ENCODE assay signal across 8 mouse cellular contexts in the genomic region with DNA sequence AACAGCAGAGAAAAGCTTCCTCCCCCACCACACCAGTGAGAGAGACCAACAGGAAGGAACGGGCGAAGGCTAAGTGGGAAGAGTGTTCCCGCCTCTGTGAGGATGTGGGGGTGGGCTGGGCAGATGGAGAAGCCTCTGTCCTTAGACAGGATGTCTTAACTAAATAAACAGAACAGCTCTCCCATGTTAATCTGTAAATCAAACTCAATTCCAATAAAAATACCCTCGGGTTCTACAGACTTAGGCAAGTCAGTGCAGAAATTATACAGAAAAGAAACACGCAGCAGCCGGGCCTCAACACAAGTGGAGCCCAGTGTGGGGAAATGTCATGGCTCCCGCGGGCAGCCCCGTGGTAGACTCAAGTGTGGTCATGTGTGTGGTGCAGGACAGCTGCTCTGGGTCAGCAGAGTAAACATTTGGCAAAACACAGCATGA. TPM values are rescaled to one million over a fixed set of nuclear protein-coding genes. Genes with fewer than 3 reads are reported as not detected.
DNase-seq lines count a peak whose midpoint lies in the region; ATAC-seq lines count a peak whose summit lies in the region.
"Had no signal": no experiment of that assay in that cellular context is flagged by ENCODE, and none has a peak within 500 bp of the region (broad histone marks: within the 10 kb centered on the region; RNA-seq: fewer than 3 reads in every experiment).

No protein-coding gene starts in this region.

- H3K4me2 ChIP-seq in kidney, embryonic 16.5 days (replicated peaks; ENCODE audit: low read depth, low read length) = no peak overlapping the region
- no peak overlapping the region for H3K4me2 ChIP-seq in embryonic facial prominence, embryonic 15.5 days (replicated peaks)
- H3K4me2 ChIP-seq in intestine, embryonic 15.5 days (replicated peaks) = no peak overlapping the region
- H3K4me2 ChIP-seq in hindbrain, embryonic 14.5 days (replicated peaks) = no peak overlapping the region

- peak; percentile 74 for ATAC-seq in kidney, embryonic 16.5 days (ENCODE audit: low FRiP score, low TSS enrichment)
- ATAC-seq in embryonic facial prominence, embryonic 15.5 days (ENCODE audit: insufficient number of reproducible peaks, low FRiP score, low TSS enrichment, low read depth) = 0 out of 2 replicates have a peak, but pooled peaks have one; percentile 39
- ATAC-seq in intestine, embryonic 15.5 days = peak; percentile 76
- ATAC-seq in hindbrain, embryonic 14.5 days (ENCODE audit: low FRiP score) = no peak

- H3K4me3 ChIP-seq in kidney, embryonic 16.5 days (ENCODE audit: low read length) = no peak overlapping the region
- H3K4me3 ChIP-seq in embryonic facial prominence, embryonic 15.5 days (replicated peaks) = no peak overlapping the region
- H3K4me3 ChIP-seq in intestine, embryonic 15.5 days (replicated peaks) = no peak overlapping the region
- no peak overlapping the region for H3K4me3 ChIP-seq in hindbrain, embryonic 14.5 days (replicated peaks; ENCODE audit: low read length)

- no peaks in the 10 kb centered on the region for H3K27me3 ChIP-seq in kidney, embryonic 16.5 days (ENCODE audit: insufficient read depth, low read length)
- H3K27me3 ChIP-seq in embryonic facial prominence, embryonic 15.5 days = no peaks in the 10 kb centered on the region
- no peaks in the 10 kb centered on the region for H3K27me3 ChIP-seq in intestine, embryonic 15.5 days (replicated peaks)
- no peaks in the 10 kb centered on the region for H3K27me3 ChIP-seq in hindbrain, embryonic 14.5 days (ENCODE audit: control insufficient read depth, insufficient read depth, low read length)

- 28% methylated on average over 9 of the region's 9 CpGs for WGBS in kidney, embryonic 16.5 days
- 43% methylated on average over 9 of the region's 9 CpGs for WGBS in embryonic facial prominence, embryonic 15.5 days
- 31% methylated on average over 9 of the region's 9 CpGs for WGBS in intestine, embryonic 15.5 days
- 69% methylated on average over 9 of the region's 9 CpGs for WGBS in hindbrain, embryonic 14.5 days

- H3K9me3 ChIP-seq in kidney, embryonic 16.5 days (ENCODE audit: low read length) = no peaks in the 10 kb centered on the region
- H3K9me3 ChIP-seq in embryonic facial prominence, embryonic 15.5 days (replicated peaks) = no peaks in the 10 kb centered on the region
- H3K9me3 ChIP-seq in intestine, embryonic 15.5 days = no peaks in the 10 kb centered on the region
- H3K9me3 ChIP-seq in hindbrain, embryonic 14.5 days (ENCODE audit: control insufficient read depth, low read length) = no peaks in the 10 kb centered on the region

- peak overlapping the region; percentile 71 for H3K27ac ChIP-seq in kidney, embryonic 16.5 days (ENCODE audit: low read length)
- H3K27ac ChIP-seq in embryonic facial prominence, embryonic 15.5 days (replicated peaks) = peak overlapping the region; percentile 56
- peak overlapping the region; percentile 63 for H3K27ac ChIP-seq in intestine, embryonic 15.5 days
- H3K27ac ChIP-seq in hindbrain, embryonic 14.5 days = no peak overlapping the region

- H3K4me1 ChIP-seq in kidney, embryonic 16.5 days (ENCODE audit: insufficient read depth, low read length) = peaks cover 5% of the 10 kb centered on the region; the same call in 1 of the 2 replicates
- H3K4me1 ChIP-seq in embryonic facial prominence, embryonic 15.5 days = peaks cover 18% of the 10 kb centered on the region
- H3K4me1 ChIP-seq in intestine, embryonic 15.5 days (replicated peaks) = peaks cover 5% of the 10 kb centered on the region; the same call in 1 of the 2 replicates
- no peaks in the 10 kb centered on the region for H3K4me1 ChIP-seq in hindbrain, embryonic 14.5 days (replicated peaks; ENCODE audit: control insufficient read depth, insufficient read depth, low read length)

- DNase-seq in kidney, adult 11 months = no peak
- peak; percentile 59 for DNase-seq in lung, postnatal 25 days (ENCODE audit: low spot score)
- no peak for DNase-seq in testis, postnatal 14 days (ENCODE audit: low spot score)
- no peak for DNase-seq in hindbrain, embryonic 14.5 days (ENCODE audit: low spot score)
- DNase-seq: cerebellum, adult 9-10 months had no signal

- no peaks in the 10 kb centered on the region for H3K36me3 ChIP-seq in kidney, embryonic 16.5 days (ENCODE audit: insufficient read depth, low read length)
- H3K36me3 ChIP-seq in embryonic facial prominence, embryonic 15.5 days = no peaks in the 10 kb centered on the region
- no peaks in the 10 kb centered on the region for H3K36me3 ChIP-seq in intestine, embryonic 15.5 days
- H3K36me3 ChIP-seq in hindbrain, embryonic 14.5 days (replicated peaks; ENCODE audit: control insufficient read depth, insufficient read depth) = no peaks in the 10 kb centered on the region

- no peak overlapping the region for H3K9ac ChIP-seq in kidney, embryonic 16.5 days (replicated peaks; ENCODE audit: low read length)
- H3K9ac ChIP-seq in embryonic facial prominence, embryonic 15.5 days = no peak overlapping the region
- no peak overlapping the region for H3K9ac ChIP-seq in intestine, embryonic 15.5 days
- H3K9ac ChIP-seq in hindbrain, embryonic 14.5 days = no peak overlapping the region

RNA-seq across cellular contexts. Expression of a gene that starts 7.4 kb away (rescaled TPM):
- polyA plus RNA-seq in kidney, embryonic 16.5 days (2015; fragmentation: Nextera tagmentation; extraction: Ambion mirVana) = 10.5 and 12.6 TPM in 2 replicates
- polyA plus RNA-seq in embryonic facial prominence, embryonic 15.5 days (2015; fragmentation: Nextera tagmentation; extraction: Ambion mirVana) = 47.8 and 50.7 TPM in 2 replicates
- 12.1 and 12.3 TPM in 2 replicates for polyA plus RNA-seq in intestine, embryonic 15.5 days (2015; fragmentation: Nextera tagmentation; extraction: Ambion mirVana)
- polyA plus RNA-seq in hindbrain, embryonic 14.5 days (2014; fragmentation: Nextera tagmentation; extraction: Ambion mirVana) = 1.3 and 3.0 TPM in 2 replicates

RNA-seq across cellular contexts. Expression of a gene that starts 33.6 kb away (rescaled TPM):
- 1.8 and 2.1 TPM in 2 replicates for polyA plus RNA-seq in kidney, embryonic 16.5 days (2015; fragmentation: Nextera tagmentation; extraction: Ambion mirVana)
- polyA plus RNA-seq in embryonic facial prominence, embryonic 15.5 days (2015; fragmentation: Nextera tagmentation; extraction: Ambion mirVana) = 6.5 and 6.9 TPM in 2 replicates
- polyA plus RNA-seq in intestine, embryonic 15.5 days (2015; fragmentation: Nextera tagmentation; extraction: Ambion mirVana) = 0.98 and 1.3 TPM in 2 replicates
- 2.2 and 3.3 TPM in 2 replicates for polyA plus RNA-seq in hindbrain, embryonic 14.5 days (2014; fragmentation: Nextera tagmentation; extraction: Ambion mirVana)

RNA-seq across cellular contexts. Expression of a gene that starts 35.3 kb away (rescaled TPM):
- 9.6 and 11.8 TPM in 2 replicates for polyA plus RNA-seq in kidney, embryonic 16.5 days (2015; fragmentation: Nextera tagmentation; extraction: Ambion mirVana)
- 14.3 and 18.6 TPM in 2 replicates for polyA plus RNA-seq in embryonic facial prominence, embryonic 15.5 days (2015; fragmentation: Nextera tagmentation; extraction: Ambion mirVana)
- polyA plus RNA-seq in intestine, embryonic 15.5 days (2015; fragmentation: Nextera tagmentation; extraction: Ambion mirVana) = 3.9 and 5.4 TPM in 2 replicates
- polyA plus RNA-seq in hindbrain, embryonic 14.5 days (2014; fragmentation: Nextera tagmentation; extraction: Ambion mirVana) = 0.25 and 0.34 TPM in 2 replicates

RNA-seq across cellular contexts. Expression of a gene that starts 48.6 kb away (rescaled TPM):
- polyA plus RNA-seq in kidney, embryonic 16.5 days (2015; fragmentation: Nextera tagmentation; extraction: Ambion mirVana) = 1,084 and 1,349 TPM in 2 replicates
- 1,311 and 1,540 TPM in 2 replicates for polyA plus RNA-seq in embryonic facial prominence, embryonic 15.5 days (2015; fragmentation: Nextera tagmentation; extraction: Ambion mirVana)
- 1,399 and 1,578 TPM in 2 replicates for polyA plus RNA-seq in intestine, embryonic 15.5 days (2015; fragmentation: Nextera tagmentation; extraction: Ambion mirVana)
- polyA plus RNA-seq in hindbrain, embryonic 14.5 days (2014; fragmentation: Nextera tagmentation; extraction: Ambion mirVana) = 766 and 865 TPM in 2 replicates
